Mouse (Mus musculus): ENCODE measurements around the gene Sppl2b.

GRCm38 (mm10) chr10:80887181-80887580, 32.1 kb downstream of the Sppl2b start:
- TF ChIP-seq CTCF (IDR thresholded peaks at IDR 0.05; ENCODE audit: low read depth) (no peak), EP300 (IDR thresholded peaks at IDR 0.05; ENCODE audit: low read depth) (no peak)

Data from heart, postnatal 0 days (tissue).